Mouse (Mus musculus) megakaryocyte, embryonic 14.5 days (primary cell): ENCODE measurements around the gene St6galnac3. TPM values are rescaled to one million over a fixed set of nuclear protein-coding genes. Genes with fewer than 3 reads are reported as not detected.

Source experiments
- H3K27me3 ChIP-seq: replicated peaks from 2 replicates; pipeline ENCODE3; 2012; ENCODE audit warnings: inconsistent platforms
- H3K36me3 ChIP-seq: replicated peaks from 2 replicates; pipeline ENCODE3; 2012; ENCODE audit warnings: low read length, inconsistent platforms, mixed read lengths
- H3K4me1 ChIP-seq: 2 replicates; pipeline ENCODE4 v1.6.1; 2012; ENCODE audit warnings: inconsistent platforms
- H3K4me3 ChIP-seq: replicated peaks from 2 replicates; pipeline ENCODE3; 2012; ENCODE audit warnings: moderate library complexity, mild to moderate bottlenecking, inconsistent platforms
- H3K9me3 ChIP-seq: 2 replicates; pipeline ENCODE4 v1.6.1; 2012; ENCODE audit warnings: inconsistent platforms
- FLI1 ChIP-seq: IDR thresholded peaks from 2 replicates; pipeline ENCODE4 v1.6.1; 2012; ENCODE audit warnings: low read length, inconsistent platforms, mixed read lengths
- GATA1 ChIP-seq: IDR thresholded peaks from 3 replicates; pipeline ENCODE4 v1.6.1; 2012; ENCODE audit warnings: mixed read lengths, low read length, inconsistent platforms, borderline replicate concordance
- polyA plus RNA-seq: library from polyadenylated mRNA; stranded (reverse); fragments of >175 nt; gene quantifications from 2 replicates; pipeline ENCODE4 v1.2.3, GENCODE M21; 2012; ENCODE audit warnings: low replicate concordance; ENCODE audit not compliant: insufficient read depth

Gene St6galnac3
- polyA plus RNA-seq, 1 experiment, result 0.04 TPM

GRCm38 (mm10) chr3:153354988-153355297, 370.0 kb downstream of the St6galnac3 start:
- H3K4me3 ChIP-seq, result no peak overlapping the region
- TF ChIP-seq GATA1, result no peak
- no peak for TF ChIP-seq FLI1
- H3K9me3 ChIP-seq, result peaks cover 42% of the 10 kb centered on the region
- H3K4me1 ChIP-seq, result no peaks in the 10 kb centered on the region
- no peaks in the 10 kb centered on the region for H3K27me3 ChIP-seq
- no peaks in the 10 kb centered on the region for H3K36me3 ChIP-seq

DNA sequence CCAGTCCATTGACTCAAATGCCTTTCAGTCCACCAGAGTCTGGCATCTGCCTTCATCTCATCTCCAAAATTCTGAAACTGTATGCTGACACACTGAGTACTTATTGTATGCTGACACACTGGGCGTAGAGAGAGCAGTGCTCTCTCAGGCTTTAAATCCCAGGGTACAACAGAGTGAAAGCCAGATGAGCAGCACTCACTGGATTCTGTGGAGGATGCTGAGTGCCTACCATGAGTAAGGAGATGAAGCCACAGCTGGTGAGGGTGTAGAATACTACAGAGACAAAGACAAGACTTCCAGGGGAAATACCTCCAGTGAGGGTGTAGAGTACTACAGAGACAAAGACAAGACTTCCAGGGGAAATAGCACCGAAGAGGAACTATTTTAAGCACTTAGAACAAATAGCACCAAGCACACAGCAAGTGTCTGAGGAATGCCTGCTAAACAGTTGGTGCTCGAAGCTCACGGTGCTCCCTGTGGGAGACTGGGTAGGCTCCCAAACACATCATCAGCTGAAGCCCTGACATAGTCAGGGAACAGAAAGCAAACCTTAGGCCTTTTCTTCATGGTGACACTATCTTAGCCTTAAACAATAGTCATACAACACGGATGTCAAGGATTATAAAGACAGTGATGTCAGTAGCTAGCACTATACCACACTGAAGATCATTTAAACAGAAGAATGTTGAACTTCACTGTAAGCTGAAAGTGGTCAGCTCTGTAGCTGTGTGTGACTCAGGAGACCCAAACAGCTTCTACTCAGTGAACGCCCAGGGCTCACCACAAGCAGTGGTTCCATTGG, 370.6 kb downstream of the St6galnac3 start:
- H3K36me3 ChIP-seq, result no peaks in the 10 kb centered on the region
- H3K27me3 ChIP-seq, result no peaks in the 10 kb centered on the region
- TF ChIP-seq FLI1 (no peak), GATA1 (no peak)
- H3K4me1 ChIP-seq, result no peaks in the 10 kb centered on the region
- H3K9me3 ChIP-seq, result peaks cover 40% of the 10 kb centered on the region
- no peak overlapping the region for H3K4me3 ChIP-seq

- TF ChIP-seq FLI1, result no peak
- TF ChIP-seq GATA1, result no peak
- no peaks in the 10 kb centered on the region for H3K36me3 ChIP-seq
- H3K9me3 ChIP-seq, result peaks cover 49% of the 10 kb centered on the region
- no peaks in the 10 kb centered on the region for H3K4me1 ChIP-seq
- H3K4me3 ChIP-seq, result no peak overlapping the region
- no peaks in the 10 kb centered on the region for H3K27me3 ChIP-seq
These were observed 371.5 kb downstream of the St6galnac3 start for GRCm38 (mm10) chr3:153353313-153354103.

DNA sequence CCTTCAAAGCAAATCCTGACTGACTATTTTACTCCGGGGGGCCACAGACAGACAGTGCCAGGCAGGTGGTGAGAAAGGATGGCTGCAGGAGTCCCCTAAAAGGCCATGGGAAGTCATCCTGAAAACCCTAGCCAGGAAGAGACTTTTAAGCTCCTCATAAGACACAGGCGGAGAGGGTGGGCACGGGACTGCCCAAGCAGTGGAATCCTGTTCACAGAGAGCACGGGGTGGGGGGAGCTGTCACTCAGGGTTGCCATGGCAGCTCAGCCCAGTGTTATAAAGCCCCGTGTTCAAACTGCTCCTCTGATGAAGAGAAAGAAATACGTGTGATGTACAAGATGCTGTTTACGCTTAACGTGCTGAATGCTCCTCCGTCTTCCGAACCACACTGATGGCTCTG, 375.0 kb downstream of the St6galnac3 start:
- Histone ChIP-seq H3K4me1 (no peaks in the 10 kb centered on the region), H3K4me3 (no peak overlapping the region), H3K9me3 (peaks cover 44% of the 10 kb centered on the region), H3K36me3 (no peaks in the 10 kb centered on the region), H3K27me3 (no peaks in the 10 kb centered on the region)
- TF ChIP-seq GATA1 (no peak), FLI1 (no peak)

DNA sequence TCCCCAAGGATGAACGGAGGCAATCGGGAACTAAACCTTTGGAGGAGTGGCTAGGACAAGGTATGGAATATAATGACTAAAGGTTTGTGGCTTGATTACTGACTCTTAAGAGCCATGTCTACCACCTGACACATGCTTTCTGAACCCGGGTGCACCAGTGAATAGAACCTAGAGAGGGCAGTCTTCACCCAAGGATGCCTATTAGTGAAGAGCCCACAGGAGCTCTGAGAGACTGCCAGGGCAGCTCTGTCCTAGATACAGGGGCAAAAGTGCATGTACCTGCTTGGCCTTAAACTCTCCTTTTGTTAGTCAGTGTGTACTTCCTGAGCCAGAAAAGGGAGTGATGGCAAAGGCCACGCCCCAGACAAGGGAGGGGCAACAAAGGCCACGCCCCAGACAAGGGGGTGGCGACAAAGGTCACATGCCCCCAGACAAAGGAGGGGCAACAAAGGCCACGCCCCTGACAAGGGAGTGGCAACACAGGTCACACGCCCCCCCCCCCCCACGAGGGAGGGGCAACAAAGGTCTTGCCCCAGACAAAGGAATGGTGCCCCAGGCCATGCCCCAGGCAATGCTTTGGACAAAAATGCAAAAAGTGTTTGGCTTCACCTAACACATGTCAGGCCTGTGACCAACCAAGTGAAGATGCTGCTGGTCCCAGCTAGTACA, 376.0 kb downstream of the St6galnac3 start:
- Histone ChIP-seq H3K4me3 (no peak overlapping the region), H3K4me1 (no peaks in the 10 kb centered on the region), H3K36me3 (no peaks in the 10 kb centered on the region), H3K9me3 (peaks cover 37% of the 10 kb centered on the region), H3K27me3 (no peaks in the 10 kb centered on the region)
- TF ChIP-seq FLI1, result no peak
- TF ChIP-seq GATA1, result no peak

- H3K27me3 ChIP-seq, result no peaks in the 10 kb centered on the region
- peaks cover 12% of the 10 kb centered on the region for H3K9me3 ChIP-seq
- H3K4me3 ChIP-seq, result no peak overlapping the region
- no peaks in the 10 kb centered on the region for H3K36me3 ChIP-seq
- H3K4me1 ChIP-seq, result no peaks in the 10 kb centered on the region
- TF ChIP-seq GATA1 (no peak), FLI1 (no peak)
These were observed 380.0 kb downstream of the St6galnac3 start for GRCm38 (mm10) chr3:153344979-153345378.

DNA sequence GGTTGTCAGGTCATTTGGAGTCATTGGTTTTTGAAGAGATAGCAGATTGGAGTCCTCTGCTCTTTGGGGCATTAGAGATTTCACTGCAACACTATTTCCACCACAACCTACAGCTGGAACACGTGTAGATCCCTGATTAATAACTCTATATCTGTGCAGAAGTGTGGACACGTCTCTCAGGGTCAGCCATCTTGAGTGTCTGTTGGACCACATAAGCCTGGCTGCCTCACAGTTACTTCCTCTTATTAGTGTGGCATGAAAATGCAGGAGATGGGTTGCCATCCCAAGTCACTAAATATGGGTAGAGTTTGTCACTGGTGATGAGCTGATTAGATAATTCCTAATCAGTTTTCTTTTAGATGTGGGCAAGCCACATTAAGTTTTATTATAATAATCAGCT, 385.0 kb downstream of the St6galnac3 start:
- H3K27me3 ChIP-seq, result no peaks in the 10 kb centered on the region
- TF ChIP-seq GATA1, result no peak
- no peak for TF ChIP-seq FLI1
- H3K4me1 ChIP-seq, result no peaks in the 10 kb centered on the region
- peaks cover 10% of the 10 kb centered on the region; the same call in 1 of the 2 replicates for H3K9me3 ChIP-seq
- H3K4me3 ChIP-seq, result no peak overlapping the region
- no peaks in the 10 kb centered on the region for H3K36me3 ChIP-seq

DNA sequence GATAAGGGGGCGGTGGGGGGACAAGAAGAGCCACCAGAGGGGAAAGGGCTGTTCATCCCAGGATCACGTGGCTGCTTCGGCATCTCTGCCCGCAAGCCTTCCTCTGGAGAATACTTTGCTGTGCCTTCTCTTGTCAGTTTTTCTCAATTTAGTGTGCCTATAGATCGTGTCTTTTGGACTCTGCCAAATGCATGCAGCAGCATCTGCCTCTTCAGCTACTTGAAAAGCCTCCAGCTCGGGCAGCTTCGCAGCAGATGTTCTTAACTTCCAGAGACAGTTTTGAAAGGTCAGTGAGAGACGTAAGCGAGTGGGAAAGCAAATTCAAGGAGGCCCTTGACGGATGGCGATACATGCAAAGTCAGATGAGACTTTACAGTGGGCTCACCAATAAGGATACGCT, 385.9 kb downstream of the St6galnac3 start:
- no peak for TF ChIP-seq GATA1
- no peak for TF ChIP-seq FLI1
- peaks cover 10% of the 10 kb centered on the region; the same call in 1 of the 2 replicates for H3K9me3 ChIP-seq
- H3K27me3 ChIP-seq, result no peaks in the 10 kb centered on the region
- H3K36me3 ChIP-seq, result no peaks in the 10 kb centered on the region
- no peaks in the 10 kb centered on the region for H3K4me1 ChIP-seq
- no peak overlapping the region for H3K4me3 ChIP-seq

DNA sequence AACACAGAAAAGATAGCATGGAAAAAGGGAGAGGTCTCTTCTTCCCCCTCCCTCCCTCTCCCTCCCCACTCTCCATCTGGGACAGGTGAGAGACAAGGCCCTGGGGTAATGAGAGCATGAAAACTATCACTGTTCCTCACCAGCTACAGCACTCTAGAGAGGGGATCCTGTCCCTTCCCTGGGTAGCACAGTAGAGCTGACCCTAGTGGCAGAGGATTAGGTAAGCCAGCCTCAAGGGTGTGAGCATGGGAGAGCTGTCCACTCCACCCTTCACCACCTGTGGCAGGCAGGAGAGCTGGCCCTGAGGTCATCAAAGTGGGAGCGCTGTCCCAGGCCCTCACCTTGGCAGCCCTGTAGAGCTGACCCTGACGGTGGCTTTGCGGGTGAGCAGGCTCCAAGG, 387.2 kb downstream of the St6galnac3 start:
- Histone ChIP-seq H3K4me3 (peak overlapping the region; percentile 10), H3K9me3 (peaks cover 10% of the 10 kb centered on the region; the same call in 1 of the 2 replicates), H3K4me1 (no peaks in the 10 kb centered on the region), H3K36me3 (no peaks in the 10 kb centered on the region), H3K27me3 (no peaks in the 10 kb centered on the region)
- TF ChIP-seq GATA1 (no peak), FLI1 (no peak)
